Mouse (Mus musculus) embryo, embryonic 11 days (tissue): Measurements from ENCODE around the gene Gpr1.

Experiments used
- DNase-seq: peaks from one replicate; pipeline ENCODE4 v3.0.0-alpha.2; 2015

Gene Gpr1

DNA sequence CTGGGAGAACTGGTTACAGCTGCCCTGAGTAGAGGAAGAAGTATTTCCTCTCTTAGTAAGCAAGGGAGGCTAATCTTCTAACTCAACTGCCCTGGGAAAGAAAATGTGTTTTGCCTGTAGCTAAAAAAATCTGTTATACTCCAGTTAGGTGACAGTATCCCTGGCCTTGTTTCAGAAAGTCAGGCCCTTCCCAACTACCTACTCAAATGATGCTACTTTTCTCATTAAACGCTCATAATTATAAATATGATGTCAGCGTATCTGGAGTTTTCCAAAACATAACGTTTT lies at the start of gene Gpr1:
Gpr1 (minus strand) TSS at position 273 of the 288 bp plus-strand sequence.
- no peak for DNase-seq

- DNase-seq, result peak; percentile 6
These were observed 49.3 kb upstream of the Gpr1 start for GRCm38 (mm10) chr1:63263671-63264070.

DNA sequence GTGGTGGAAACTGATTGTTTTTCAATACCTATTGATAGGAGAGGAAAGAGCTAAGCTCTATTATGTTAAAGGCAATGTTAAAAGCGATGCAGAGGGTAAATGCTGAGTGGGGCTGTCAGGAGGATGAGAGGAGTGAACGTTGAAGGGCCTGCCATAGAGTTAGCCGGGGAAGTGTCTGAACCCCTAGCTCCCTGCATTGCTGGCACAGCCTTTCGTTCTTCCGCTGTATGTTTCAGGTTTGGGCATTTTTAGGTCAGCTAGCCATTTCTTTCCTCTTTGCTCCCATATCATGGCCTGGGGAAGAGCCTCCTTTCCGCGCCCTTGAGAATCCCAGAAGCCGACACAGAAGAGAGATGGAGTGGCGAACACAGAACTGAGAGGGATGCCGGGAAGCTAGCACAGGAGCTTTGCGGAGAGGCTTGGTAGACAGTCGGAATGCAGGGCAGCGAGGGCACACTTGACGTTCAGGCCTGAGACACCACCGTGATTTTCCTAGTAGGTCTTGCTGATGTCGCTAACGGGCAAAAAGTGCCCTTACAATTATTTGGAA lies 46.8 kb upstream of the Gpr1 start:
- DNase-seq, result no peak

GRCm38 (mm10) chr1:63260742-63261033 lies 46.3 kb upstream of the Gpr1 start:
- DNase-seq, result no peak

DNA sequence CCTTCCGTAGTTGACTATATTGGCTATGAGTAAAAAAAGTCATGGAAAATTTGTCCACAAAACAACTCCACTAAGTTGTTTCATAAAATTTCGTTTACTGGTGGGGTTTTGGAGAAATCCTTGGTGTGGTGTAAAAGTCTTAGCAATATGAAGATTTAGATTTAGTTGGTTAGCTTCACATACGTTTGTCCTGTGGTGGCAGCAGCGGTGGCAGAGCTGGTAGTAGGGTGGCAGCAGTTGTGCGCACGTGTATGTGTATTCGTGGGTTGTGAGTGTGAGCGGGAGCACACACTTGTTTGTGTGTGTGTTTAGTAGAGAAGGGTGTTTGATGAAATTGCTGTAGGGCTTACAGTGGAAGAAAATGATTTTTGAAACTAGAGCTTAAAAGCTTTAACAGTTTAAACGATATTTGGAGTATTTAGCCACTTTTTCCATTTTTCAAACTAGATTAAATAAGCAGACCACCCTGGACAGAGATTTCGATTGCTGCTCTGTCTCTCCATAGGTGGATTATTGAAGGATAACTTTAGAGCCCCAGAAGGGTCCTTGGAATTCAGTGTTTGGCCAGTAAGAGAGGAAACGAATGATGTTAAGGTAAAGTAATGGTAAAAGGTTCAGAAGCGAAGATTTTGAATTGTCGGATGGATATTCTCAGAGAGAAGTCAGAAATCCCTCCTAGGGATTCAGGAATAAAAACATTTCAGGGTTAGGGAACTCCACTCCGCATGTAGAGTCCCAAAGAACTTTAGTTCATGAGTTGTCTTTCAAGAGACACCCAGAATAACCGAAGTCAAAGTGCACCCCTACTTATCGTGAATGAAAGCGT lies 45.8 kb upstream of the Gpr1 start:
- no peak for DNase-seq

DNA sequence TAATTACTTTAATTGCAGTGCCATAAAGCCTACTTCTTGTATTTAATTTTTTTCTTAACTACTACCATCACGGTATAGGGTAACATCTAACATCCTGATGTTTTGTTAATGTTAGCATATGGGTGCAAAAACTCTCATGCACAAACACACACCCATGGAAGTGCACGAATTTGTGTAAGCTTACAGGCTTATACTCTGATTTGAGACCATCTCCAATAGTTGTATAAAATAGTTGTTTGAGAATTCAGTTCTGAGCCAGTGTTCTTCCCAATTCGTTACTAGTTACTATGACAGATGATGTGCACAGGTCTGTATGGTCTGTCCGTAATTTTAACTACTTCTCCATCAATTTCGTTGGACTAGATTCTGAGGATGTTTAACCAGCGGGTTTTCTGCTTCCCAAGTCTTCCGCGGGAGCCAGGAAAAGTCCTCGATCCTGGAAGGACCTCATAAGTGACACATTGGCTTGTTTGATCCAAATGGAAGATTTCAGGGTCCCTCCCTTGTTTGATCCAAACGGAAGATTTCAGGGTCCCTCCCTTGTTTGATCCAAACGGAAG lies 45.0 kb upstream of the Gpr1 start:
- DNase-seq, result no peak

DNA sequence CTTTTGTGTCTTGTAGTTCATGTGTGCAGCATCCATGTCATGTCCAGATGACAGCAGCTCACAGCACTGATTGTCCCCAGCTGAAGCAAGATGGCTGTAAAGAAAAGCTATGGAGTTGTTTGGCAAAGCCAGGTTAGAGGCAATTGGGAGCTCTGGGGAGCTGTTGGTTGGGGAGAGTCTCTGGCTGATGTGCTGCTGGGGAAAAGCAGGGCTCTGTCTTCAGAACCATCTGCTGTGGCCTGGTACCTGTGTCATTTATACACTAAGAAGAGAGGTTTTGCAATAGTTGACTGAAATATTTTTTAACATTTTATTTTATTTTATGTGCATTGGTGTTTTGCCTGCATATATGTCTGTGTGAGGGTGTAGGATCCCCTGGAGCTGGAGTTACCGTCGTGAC lies 44.2 kb upstream of the Gpr1 start:
- DNase-seq, result no peak

DNA sequence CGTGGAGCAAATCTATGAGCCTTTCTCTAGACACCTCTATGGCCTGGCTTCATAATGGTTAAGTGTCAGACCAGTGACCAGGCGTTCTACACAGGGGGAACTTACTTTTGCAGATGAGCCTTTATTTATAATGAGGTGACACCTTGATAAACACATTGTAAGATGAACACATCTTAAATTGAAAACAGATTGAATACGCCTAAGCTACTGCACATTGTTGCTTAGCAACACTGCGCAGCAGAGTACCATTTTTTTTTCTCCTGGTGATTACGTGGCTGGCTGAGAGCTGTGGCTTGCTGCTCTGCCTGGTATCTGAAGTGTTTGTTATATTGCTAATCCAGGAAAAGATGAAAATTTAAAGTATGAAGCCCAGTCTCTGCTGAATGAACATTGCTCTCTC lies 41.7 kb upstream of the Gpr1 start:
- no peak for DNase-seq

DNA sequence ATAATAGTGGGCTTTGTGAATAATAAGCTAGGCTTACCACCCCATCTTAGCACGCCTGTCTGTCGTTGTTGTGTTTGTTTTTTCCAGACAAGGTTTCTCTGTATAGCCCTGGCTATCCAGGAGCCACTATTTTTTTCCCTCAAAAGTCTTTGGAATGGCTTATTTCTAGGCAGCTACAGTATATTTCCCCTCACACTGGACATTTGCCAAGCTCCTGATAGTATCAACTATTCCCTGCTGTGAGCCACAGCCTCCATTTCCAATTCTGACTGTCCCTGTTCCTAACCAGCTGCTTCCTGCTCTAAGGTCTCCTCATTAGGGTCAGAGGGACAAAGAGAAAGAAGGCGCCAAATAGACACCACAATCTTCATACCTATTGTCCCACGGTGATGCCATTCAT lies 40.8 kb upstream of the Gpr1 start:
- DNase-seq, result no peak

- no peak for DNase-seq
These were observed 38.9 kb upstream of the Gpr1 start for GRCm38 (mm10) chr1:63253291-63253690.

DNA sequence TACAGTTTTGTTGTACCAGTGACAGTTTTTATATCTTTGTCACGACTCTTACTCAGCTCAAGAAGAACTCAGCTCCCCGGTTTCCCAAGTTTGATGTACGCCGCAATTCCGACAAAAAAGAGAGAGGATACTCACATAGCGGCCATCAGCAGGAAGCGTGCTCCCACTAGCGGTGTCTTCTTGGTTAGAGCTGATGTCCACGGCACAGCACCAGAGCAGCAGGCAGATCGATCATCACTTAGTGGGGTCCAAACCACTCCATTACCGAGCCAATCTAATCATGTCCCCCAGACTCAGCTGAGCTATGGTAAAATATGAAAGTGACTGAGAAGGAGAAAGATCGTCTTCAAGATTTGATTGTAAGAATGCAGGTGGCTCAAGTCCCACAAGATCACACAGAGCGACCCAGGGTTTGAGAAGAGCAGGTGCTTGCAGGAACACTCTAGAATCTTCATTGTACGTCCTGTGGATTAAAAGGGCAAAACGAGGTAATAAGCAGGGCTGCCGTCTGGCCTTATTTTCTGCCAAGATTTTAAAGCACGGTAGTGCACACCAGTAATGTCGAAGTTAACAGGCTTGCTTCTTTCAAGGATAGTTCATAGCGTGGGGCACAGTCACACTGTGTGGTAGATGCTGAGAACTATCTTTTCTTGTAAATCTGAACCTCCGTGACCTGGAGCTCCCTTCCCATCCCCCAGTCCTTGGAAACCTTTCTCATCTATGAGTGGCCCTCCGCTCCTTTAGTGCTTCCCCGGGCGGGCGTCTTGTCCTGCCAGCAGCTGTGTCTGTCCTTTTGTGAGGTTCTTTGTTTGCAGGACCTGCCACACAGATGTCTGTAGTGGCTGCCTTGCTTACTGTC lies 38.2 kb upstream of the Gpr1 start:
- DNase-seq, result peak; percentile 74

DNA sequence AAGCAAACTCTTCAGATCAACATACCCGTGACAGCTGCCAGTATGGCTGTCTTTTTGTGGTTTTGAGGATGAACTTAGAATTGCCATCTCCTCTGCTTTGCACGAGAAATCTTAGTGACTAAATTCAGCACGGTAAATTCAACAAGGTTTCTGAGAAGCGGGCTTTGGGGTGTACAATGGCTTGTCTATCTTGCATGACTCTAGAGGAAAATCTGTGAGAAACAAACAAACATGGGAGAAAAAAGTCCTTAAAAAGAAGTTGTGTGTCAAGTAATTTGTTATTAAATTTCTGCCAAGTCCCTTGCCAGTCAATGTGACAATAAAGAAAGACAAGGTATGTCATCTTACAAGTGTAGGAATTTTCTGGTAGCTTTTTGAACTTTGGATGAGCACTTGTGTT lies 34.9 kb upstream of the Gpr1 start:
- no peak for DNase-seq

DNA sequence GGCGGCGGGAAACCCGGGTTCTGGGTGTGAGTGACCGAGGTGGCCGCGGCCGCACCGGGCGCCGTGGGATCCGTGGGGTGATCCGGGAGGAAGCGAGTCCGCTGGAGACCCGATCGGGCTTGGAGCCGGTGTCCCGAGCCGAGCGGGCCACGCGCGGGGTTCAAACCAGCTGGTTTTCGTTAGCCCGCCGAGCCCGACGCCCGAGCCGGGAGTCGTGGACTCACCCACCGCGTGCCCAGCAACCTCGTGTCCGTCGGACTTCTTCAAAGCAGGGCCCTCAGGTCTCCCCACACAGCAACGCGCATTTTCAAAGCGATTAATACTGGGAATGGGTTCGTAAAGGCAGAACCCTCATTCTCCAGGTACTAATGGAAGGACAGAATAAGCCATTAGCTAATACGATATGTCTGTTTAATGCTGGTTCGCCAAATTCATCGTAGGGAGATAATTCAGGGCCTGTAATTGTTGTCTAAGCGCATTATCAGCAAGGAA lies 34.1 kb upstream of the Gpr1 start:
- no peak for DNase-seq

DNA sequence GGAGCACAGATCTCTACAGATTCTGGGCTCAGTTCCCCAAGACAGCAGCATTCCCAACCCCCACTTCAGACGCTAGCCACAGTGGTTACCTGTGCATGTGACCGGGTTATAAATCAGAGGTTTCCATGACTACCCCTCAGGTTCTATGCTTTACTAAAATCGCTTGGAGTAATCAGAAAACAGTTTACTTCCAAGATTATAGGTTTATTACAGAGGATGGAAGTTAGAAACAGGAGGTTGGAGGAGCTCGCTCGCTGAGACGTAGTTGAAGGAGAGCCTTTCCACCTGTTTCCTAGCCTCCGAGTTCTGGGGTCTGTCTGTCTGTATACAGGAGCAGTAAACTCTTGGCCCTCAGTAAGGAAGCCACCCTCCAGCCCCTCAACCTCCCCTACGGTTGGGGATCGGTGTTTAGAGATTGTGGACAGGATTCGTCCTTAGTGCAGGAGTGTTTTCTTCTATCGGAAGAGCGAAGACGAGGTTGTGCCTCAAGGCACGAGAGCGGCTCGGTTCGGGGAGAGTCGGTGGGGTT lies 33.6 kb upstream of the Gpr1 start:
- DNase-seq, result no peak

DNA sequence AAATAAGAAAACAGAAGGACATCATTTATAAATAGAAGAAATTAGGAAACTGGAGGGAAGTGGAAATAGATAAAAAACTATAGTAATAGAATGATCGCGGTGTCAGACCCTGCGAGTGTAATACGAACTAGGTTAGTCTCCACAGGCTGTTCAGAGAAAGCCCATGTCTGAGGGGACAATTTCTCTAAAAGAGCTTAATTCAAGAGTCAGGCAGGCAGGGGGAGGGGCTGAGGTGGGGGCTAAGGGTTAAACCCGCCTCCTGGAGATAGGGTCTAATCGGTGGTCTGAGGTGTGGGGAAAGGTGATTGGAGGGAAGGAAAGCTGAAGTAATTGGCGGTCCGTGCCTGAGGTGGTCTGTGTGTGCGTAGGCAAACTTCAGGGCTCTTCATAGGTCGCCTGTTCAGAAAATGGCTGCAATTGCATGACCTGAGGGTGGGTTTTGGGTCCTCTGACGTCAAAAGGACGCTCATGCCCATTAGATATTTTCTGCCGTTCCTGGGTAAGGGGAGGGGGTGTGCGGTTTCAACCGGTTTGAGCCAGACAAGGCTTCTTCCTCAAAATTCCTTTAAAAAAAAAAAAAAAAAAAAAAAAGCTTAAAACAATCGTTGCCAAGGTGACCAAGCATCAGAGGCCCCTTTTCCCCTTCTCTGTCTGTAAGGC lies 32.6 kb upstream of the Gpr1 start:
- DNase-seq, result peak; percentile 85

DNA sequence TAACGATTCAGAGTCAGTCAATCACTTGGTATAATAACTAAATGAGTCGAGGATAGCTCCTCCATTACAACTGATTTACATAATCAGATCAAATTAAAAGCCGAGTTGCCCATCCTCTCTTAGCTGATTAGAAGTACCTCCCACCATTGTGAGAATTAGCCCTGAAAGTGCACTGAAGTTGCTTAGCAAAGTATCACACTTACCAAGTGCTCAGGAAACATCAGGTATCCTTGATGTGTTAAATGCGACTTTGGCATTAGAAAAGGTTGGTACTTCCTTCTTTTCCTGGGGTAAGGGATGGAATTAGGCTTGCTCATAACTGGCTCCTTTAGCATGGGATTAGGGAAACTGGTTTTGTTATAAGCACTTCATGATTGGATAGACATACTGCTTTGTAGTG lies 29.5 kb upstream of the Gpr1 start:
- no peak for DNase-seq

DNA sequence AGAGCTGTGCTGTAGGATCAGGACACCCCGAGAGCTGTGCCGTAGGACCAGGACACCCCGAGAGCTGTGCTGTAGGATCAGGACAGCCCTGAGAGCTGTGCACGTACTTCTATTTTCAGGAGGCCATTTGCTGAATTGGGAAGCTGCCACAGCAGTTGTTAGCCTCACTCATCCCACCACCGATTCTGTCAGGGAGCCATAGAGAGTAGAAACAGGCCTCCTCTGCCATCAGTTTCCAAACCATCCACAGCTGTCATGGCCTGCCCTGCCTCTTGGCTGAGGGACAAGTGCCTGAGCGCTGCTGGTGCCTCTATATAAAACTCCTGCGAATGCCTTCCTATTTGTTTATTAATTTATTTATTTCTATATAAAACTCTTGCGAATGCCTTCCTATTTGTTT lies 25.4 kb upstream of the Gpr1 start:
- no peak for DNase-seq

- no peak for DNase-seq
These were observed 25.0 kb upstream of the Gpr1 start for GRCm38 (mm10) chr1:63239305-63239704.

GRCm38 (mm10) chr1:63237371-63237770 lies 23.0 kb upstream of the Gpr1 start:
- DNase-seq, result peak; percentile 20

DNA sequence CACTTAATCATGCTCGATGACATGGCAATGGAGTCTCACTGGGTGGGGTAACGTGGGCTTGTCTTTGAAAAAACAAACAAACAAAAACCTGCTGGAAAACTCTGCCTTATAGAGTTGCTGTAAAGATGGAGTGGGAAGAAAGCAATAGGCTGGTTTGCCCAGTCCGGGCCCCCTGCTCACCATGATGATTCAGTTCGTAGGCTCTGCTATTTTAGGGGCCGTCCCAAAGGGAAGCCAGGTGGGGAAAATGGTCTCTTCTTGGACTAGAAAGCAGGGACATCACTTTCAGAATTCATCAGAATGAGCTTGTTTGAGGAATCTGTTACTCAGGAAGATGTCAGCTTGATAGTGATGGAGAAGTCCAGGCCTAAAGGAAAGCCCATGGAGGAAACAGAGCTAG lies 12.9 kb upstream of the Gpr1 start:
- DNase-seq, result no peak

- DNase-seq, result peak; percentile 77
These were observed 11.5 kb upstream of the Gpr1 start for GRCm38 (mm10) chr1:63225890-63226289.

- no peak for DNase-seq
These were observed 10.7 kb upstream of the Gpr1 start for GRCm38 (mm10) chr1:63225009-63225408.

DNA sequence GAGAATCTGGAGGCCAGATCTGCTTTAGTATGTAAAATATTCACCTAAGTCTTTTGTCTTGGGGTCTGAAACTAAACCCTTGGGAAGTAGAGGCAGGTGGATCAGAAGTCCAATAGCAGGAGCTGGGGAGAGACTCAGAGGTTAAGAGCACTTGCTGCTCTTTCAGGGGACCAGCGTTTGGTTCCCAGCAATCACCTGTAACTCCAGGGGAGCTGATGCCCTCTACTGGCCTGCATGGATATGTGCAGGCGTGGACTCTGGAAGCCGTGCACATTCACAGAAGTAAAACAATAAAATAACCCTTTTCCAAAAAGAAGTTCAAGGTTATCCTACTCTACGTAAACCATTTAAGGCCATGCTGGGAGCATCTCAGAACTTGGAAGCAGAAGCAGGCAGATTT lies 4.9 kb upstream of the Gpr1 start:
- no peak for DNase-seq
